16 mouse cellular contexts compared by ENCODE assay signal in genomic region chr4:98081962-98082361, GRCm38 (mm10).
DNase-seq lines count a peak whose midpoint lies in the region; ATAC-seq and TF ChIP-seq lines count a peak whose summit lies in the region.
"Had no signal": no experiment of that assay in that cellular context is flagged by ENCODE, and none has a peak within 500 bp of the region (broad histone marks: within the 10 kb centered on the region; RNA-seq: fewer than 3 reads in every experiment).

No protein-coding gene starts in this region.

- 28% methylated on average over 1 of the region's 1 CpGs for WGBS in intestine, embryonic 16.5 days
- 85% methylated on average over 1 of the region's 1 CpGs for WGBS in thymus, adult 2 months

- no peak overlapping the region for H3K4me3 ChIP-seq in MEL (ENCODE audit: control insufficient read depth in 1 of 2, insufficient read depth in 1 of 2, low read depth in 2 of 2, low read length in 2 of 2)
- no peak overlapping the region for H3K4me3 ChIP-seq in intestine, embryonic 16.5 days (ENCODE audit: low read length)
- H3K4me3 ChIP-seq in thymus, adult 2 months (ENCODE audit: control insufficient read depth, insufficient read depth, low read length): no peak overlapping the region
- H3K4me3 ChIP-seq: forebrain, embryonic 15.5 days; heart, adult 2 months; heart, embryonic 12.5 days; hindbrain, embryonic 15.5 days had no signal

- no peak for TF ChIP-seq RAD21 in MEL (IDR thresholded peaks at IDR 0.05; ENCODE audit: low read depth, low read length)

- TF ChIP-seq POLR2A in MEL (IDR thresholded peaks at IDR 0.05; ENCODE audit: control insufficient read depth in 1 of 2, insufficient read depth in 1 of 2, low read depth in 1 of 2, low read length in 2 of 2, poor library complexity in 1 of 2): no peak
- TF ChIP-seq POLR2A in thymus, adult 2 months (IDR thresholded peaks at IDR 0.05; ENCODE audit: control insufficient read depth, extremely low read depth, insufficient read depth, low read length, poor library complexity): no peak

- DNase-seq in MEL (ENCODE audit: low read depth, low spot score): peak; percentile 12
- no peak for DNase-seq in urinary bladder, adult 2 months (ENCODE audit: low spot score)
- DNase-seq in thymus, adult 2 months: no peak
- DNase-seq: adrenal gland, postnatal 10 days; cerebellum, adult 11 months; cerebellum, adult 8-10 months; cerebellum, postnatal 25 days; gastrocnemius, postnatal 36 days; heart, adult 2 months; heart, postnatal 36 days had no signal

- H3K9ac ChIP-seq in MEL (ENCODE audit: control insufficient read depth, low read depth, low read length, poor library complexity, severe bottlenecking): no peak overlapping the region
- no peak overlapping the region for H3K9ac ChIP-seq in intestine, embryonic 16.5 days (ENCODE audit: low read depth, low read length)
- H3K9ac ChIP-seq: forebrain, embryonic 15.5 days; heart, embryonic 12.5 days; hindbrain, embryonic 15.5 days had no signal

- no peak overlapping the region for H3K4me2 ChIP-seq in intestine, embryonic 16.5 days (ENCODE audit: low read depth, low read length)
- H3K4me2 ChIP-seq: forebrain, embryonic 15.5 days; heart, embryonic 12.5 days; hindbrain, embryonic 15.5 days had no signal

- peak overlapping the region; percentile 62 for H3K27ac ChIP-seq in MEL (ENCODE audit: control insufficient read depth, low read depth, low read length)
- H3K27ac ChIP-seq in intestine, embryonic 16.5 days (ENCODE audit: low read length): no peak overlapping the region
- H3K27ac ChIP-seq in thymus, adult 2 months (ENCODE audit: control insufficient read depth, insufficient read depth, low read length): no peak overlapping the region
- H3K27ac ChIP-seq: forebrain, embryonic 15.5 days; heart, adult 2 months; hindbrain, embryonic 15.5 days had no signal

- no peak for TF ChIP-seq CTCF in MEL (IDR thresholded peaks at IDR 0.05 in 2 of 3, conservative IDR thresholded peaks at IDR 0.05 in 1 of 3; ENCODE audit: control insufficient read depth in 1 of 3, insufficient read depth in 1 of 3, low read depth in 2 of 3, low read length in 3 of 3, poor library complexity in 1 of 3, severe bottlenecking in 1 of 3)
- no peak for TF ChIP-seq CTCF in thymus, adult 2 months (IDR thresholded peaks at IDR 0.05; ENCODE audit: borderline replicate concordance, control insufficient read depth, extremely low read depth, insufficient read depth, low read length, poor library complexity)

- H3K4me1 ChIP-seq in MEL (ENCODE audit: control insufficient read depth in 1 of 2, insufficient read depth in 2 of 2, low read length in 2 of 2): peaks cover 10% of the 10 kb centered on the region in 2 experiments; a peak in 3 of 4 replicates
- H3K4me1 ChIP-seq in intestine, embryonic 16.5 days (ENCODE audit: control insufficient read depth, insufficient read depth, low read length): no peaks in the 10 kb centered on the region
- peaks cover 19% of the 10 kb centered on the region for H3K4me1 ChIP-seq in thymus, adult 2 months (replicated peaks; ENCODE audit: control insufficient read depth, insufficient read depth, low read length)
- H3K4me1 ChIP-seq: forebrain, embryonic 15.5 days; hindbrain, embryonic 15.5 days had no signal

- TF ChIP-seq EP300 in MEL (IDR thresholded peaks at IDR 0.05; ENCODE audit: low read depth in 1 of 2, low read length in 2 of 2): no peak

- H3K27me3 ChIP-seq in MEL (ENCODE audit: control insufficient read depth in 1 of 2, insufficient read depth in 2 of 2, low read length in 2 of 2): no peaks in the 10 kb centered on the region
- no peaks in the 10 kb centered on the region for H3K27me3 ChIP-seq in intestine, embryonic 16.5 days (replicated peaks; ENCODE audit: control insufficient read depth, insufficient read depth, low read length)
- no peaks in the 10 kb centered on the region for H3K27me3 ChIP-seq in thymus, adult 2 months (ENCODE audit: control insufficient read depth, insufficient read depth, low read length)
- H3K27me3 ChIP-seq: forebrain, embryonic 15.5 days; heart, embryonic 12.5 days; hindbrain, embryonic 15.5 days had no signal

- ATAC-seq in common myeloid progenitor, adult 5-6 weeks (replicated peaks; ENCODE audit: low read depth, poor library complexity, severe bottlenecking): 0 out of 2 replicates have a peak, but pooled peaks have one; percentile 7
- ATAC-seq in intestine, embryonic 16.5 days: peak; percentile 75
- ATAC-seq in megakaryocyte, adult 5-6 weeks (ENCODE audit: poor library complexity, severe bottlenecking): 0 out of 2 replicates have a peak, but pooled peaks have one; percentile 9
- ATAC-seq: forebrain, embryonic 15.5 days had no signal

- peaks cover 17 to 24% of the 10 kb centered on the region in 2 experiments for H3K36me3 ChIP-seq in MEL (ENCODE audit: control insufficient read depth in 1 of 2, insufficient read depth in 2 of 2, low read length in 2 of 2)
- H3K36me3 ChIP-seq in intestine, embryonic 16.5 days (ENCODE audit: control insufficient read depth, insufficient read depth, low read length): no peaks in the 10 kb centered on the region
- H3K36me3 ChIP-seq in thymus, adult 2 months (ENCODE audit: control insufficient read depth, insufficient read depth, low read length): no peaks in the 10 kb centered on the region
- H3K36me3 ChIP-seq: hindbrain, embryonic 15.5 days had no signal

- no peaks in the 10 kb centered on the region for H3K9me3 ChIP-seq in MEL (replicated peaks; ENCODE audit: insufficient read depth, low read length)
- H3K9me3 ChIP-seq in intestine, embryonic 16.5 days (ENCODE audit: control insufficient read depth, low read length): no peaks in the 10 kb centered on the region
- H3K9me3 ChIP-seq: forebrain, embryonic 15.5 days; heart, embryonic 12.5 days; hindbrain, embryonic 15.5 days had no signal

- H3K79me2 ChIP-seq in MEL (ENCODE audit: control insufficient read depth, insufficient read depth, low read length, poor library complexity): no peaks in the 10 kb centered on the region

TF ChIP-seq in MEL, 35 proteins besides CTCF, POLR2A, EP300 and RAD21:
- TF ChIP-seq GABPA (IDR thresholded peaks at IDR 0.05; ENCODE audit: low read depth, low read length): no peak
- TF ChIP-seq MAX (IDR thresholded peaks at IDR 0.05; ENCODE audit: low read length): no peak
- TF ChIP-seq MAFK (IDR thresholded peaks at IDR 0.05; ENCODE audit: borderline replicate concordance, low read depth, low read length): no peak
- TF ChIP-seq ZKSCAN1 (IDR thresholded peaks at IDR 0.05; ENCODE audit: low read depth, low read length): no peak
- TF ChIP-seq ZMIZ1 (IDR thresholded peaks at IDR 0.05; ENCODE audit: low read depth, low read length): no peak
- TF ChIP-seq ZC3H11A (IDR thresholded peaks at IDR 0.05; ENCODE audit: low read depth, low read length): no peak
- TF ChIP-seq CHD1 (IDR thresholded peaks at IDR 0.05; ENCODE audit: low read depth, low read length): no peak
- TF ChIP-seq NELFE (IDR thresholded peaks at IDR 0.05; ENCODE audit: low read depth, low read length): no peak
- no peak for TF ChIP-seq KAT2A (conservative IDR thresholded peaks at IDR 0.05; ENCODE audit: low read depth, low read length)
- TF ChIP-seq ETS1 (IDR thresholded peaks at IDR 0.05; ENCODE audit: low read depth, low read length): no peak
- TF ChIP-seq MYB (IDR thresholded peaks at IDR 0.05; ENCODE audit: low read depth, low read length): no peak
- no peak for TF ChIP-seq ELF1 (IDR thresholded peaks at IDR 0.05; ENCODE audit: low read depth, low read length)

Comparison
In these comparisons a context has a peak if more than half of its experiments do, and no peak if none do; other contexts are left out.
1. ATAC-seq: peak in every context shown above with its lines; median percentile 75 in intestine, embryonic 16.5 days; 9 in megakaryocyte, adult 5-6 weeks; 7 in common myeloid progenitor, adult 5-6 weeks.